Mouse (Mus musculus): ENCODE measurements around the gene Tnpo2. TPM values are rescaled to one million over a fixed set of nuclear protein-coding genes. Genes with fewer than 3 reads are reported as not detected.

Gene Tnpo2
- total and polyA plus RNA-seq, 3 experiments, result 29.2 to 86.8 (median 62.3) TPM

- TF ChIP-seq ZC3H11A (IDR thresholded peaks at IDR 0.05; ENCODE audit: low read depth, low read length) (peak; percentile 68), RAD21 (IDR thresholded peaks at IDR 0.05; ENCODE audit: low read depth, low read length) (peak; percentile 88), GATA1 (IDR thresholded peaks at IDR 0.05; ENCODE audit: low read depth, low read length) (no peak), CTCF (IDR thresholded peaks at IDR 0.05 in 2 of 3, conservative IDR thresholded peaks at IDR 0.05 in 1 of 3; ENCODE audit: control insufficient read depth in 1 of 3, insufficient read depth in 1 of 3, low read depth in 2 of 3, low read length in 3 of 3, poor library complexity in 1 of 3, severe bottlenecking in 1 of 3) (peak; percentile 81 to 96 (median 91)), CHD1 (IDR thresholded peaks at IDR 0.05; ENCODE audit: low read depth, low read length) (no peak; the same call in 1 of the 2 replicates), TAL1 (IDR thresholded peaks at IDR 0.05; ENCODE audit: low read length) (no peak)
Observed at GRCm38 (mm10) chr8:84990349-84990748, 46.4 kb upstream of the Tnpo2 start, which contains the start of gene Hook2 (continued).

DNA sequence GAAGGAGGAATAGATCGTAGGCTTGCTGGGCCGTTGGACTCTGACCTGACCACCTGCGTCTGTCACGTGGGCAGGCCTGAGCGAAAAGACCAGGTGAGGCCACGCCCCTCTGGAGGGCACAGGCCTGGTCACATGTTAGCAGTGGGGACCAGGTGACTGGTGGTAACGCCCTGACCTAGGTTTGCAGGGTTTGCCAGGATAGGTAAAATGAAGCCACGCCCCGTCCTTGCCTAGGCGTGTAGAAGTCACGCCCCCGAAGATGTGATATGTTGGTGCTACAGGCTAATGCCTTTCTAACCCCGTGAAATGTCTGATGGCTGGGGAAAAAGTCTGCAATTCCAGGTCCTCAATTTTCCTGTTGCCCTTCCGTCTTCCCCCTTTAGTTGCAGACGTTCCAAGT is 45.9 kb upstream of the Tnpo2 start:
- H3K27ac ChIP-seq (ENCODE audit: control insufficient read depth, low read depth, low read length), result no peak overlapping the region; the same call in 1 of the 2 replicates
- no peaks in the 10 kb centered on the region; the same call in 1 of the 2 replicates for H3K79me2 ChIP-seq (ENCODE audit: control insufficient read depth, insufficient read depth, low read length, poor library complexity)
- no peak for DNase-seq (ENCODE audit: low read depth, low spot score)
- peak overlapping the region; percentile 75 to 81 for H3K4me3 ChIP-seq (ENCODE audit: control insufficient read depth in 1 of 2, insufficient read depth in 1 of 2, low read depth in 2 of 2, low read length in 2 of 2)
- no peaks in the 10 kb centered on the region for H3K27me3 ChIP-seq (ENCODE audit: control insufficient read depth in 1 of 2, insufficient read depth in 2 of 2, low read length in 2 of 2)
- peaks cover 0 to 21% of the 10 kb centered on the region in 2 experiments; a peak in 3 of 4 replicates for H3K4me1 ChIP-seq (ENCODE audit: control insufficient read depth in 1 of 2, insufficient read depth in 2 of 2, low read length in 2 of 2)
- H3K9me3 ChIP-seq (replicated peaks; ENCODE audit: insufficient read depth, low read length), result no peaks in the 10 kb centered on the region
- H3K9ac ChIP-seq (ENCODE audit: control insufficient read depth, low read depth, low read length, poor library complexity, severe bottlenecking), result peak overlapping the region; percentile 80
- H3K36me3 ChIP-seq (ENCODE audit: control insufficient read depth in 1 of 2, insufficient read depth in 2 of 2, low read length in 2 of 2), result peaks cover 0 to 9% of the 10 kb centered on the region in 2 experiments; a peak in 2 of 4 replicates
- no peak for TF ChIP-seq RCOR1 (IDR thresholded peaks at IDR 0.05; ENCODE audit: low read depth, low read length)
- TF ChIP-seq ZC3H11A (IDR thresholded peaks at IDR 0.05; ENCODE audit: low read depth, low read length), result no peak
- TF ChIP-seq NRF1 (IDR thresholded peaks at IDR 0.05; ENCODE audit: insufficient read depth, low read depth, low read length, poor library complexity, severe bottlenecking), result no peak
- no peak for TF ChIP-seq ZNF384 (IDR thresholded peaks at IDR 0.05; ENCODE audit: low read depth, low read length)
- no peak for TF ChIP-seq NELFE (IDR thresholded peaks at IDR 0.05; ENCODE audit: low read depth, low read length)
- no peak for TF ChIP-seq JUND (IDR thresholded peaks at IDR 0.05; ENCODE audit: low read depth, low read length)
- no peak for TF ChIP-seq TBP (IDR thresholded peaks at IDR 0.05; ENCODE audit: low read depth, low read length)
- no peak for TF ChIP-seq CHD1 (IDR thresholded peaks at IDR 0.05; ENCODE audit: low read depth, low read length)
- TF ChIP-seq CHD2 (IDR thresholded peaks at IDR 0.05; ENCODE audit: low read length), result no peak
- no peak for TF ChIP-seq SMC3 (IDR thresholded peaks at IDR 0.05; ENCODE audit: low read depth, low read length)
- TF ChIP-seq POLR2AphosphoS5 (IDR thresholded peaks at IDR 0.05; ENCODE audit: borderline replicate concordance, low read depth, low read length), result no peak
- TF ChIP-seq BHLHE40 (IDR thresholded peaks at IDR 0.05; ENCODE audit: borderline replicate concordance, low read depth, low read length), result no peak
- TF ChIP-seq E2F4 (IDR thresholded peaks at IDR 0.05; ENCODE audit: borderline replicate concordance, low read depth, low read length), result no peak
- TF ChIP-seq MYC (IDR thresholded peaks at IDR 0.05; ENCODE audit: low read depth, low read length), result no peak
- TF ChIP-seq ZKSCAN1 (IDR thresholded peaks at IDR 0.05; ENCODE audit: low read depth, low read length), result no peak
- TF ChIP-seq UBTF (IDR thresholded peaks at IDR 0.05; ENCODE audit: borderline replicate concordance, insufficient read depth, low read depth, low read length), result no peak
- TF ChIP-seq GATA1 (IDR thresholded peaks at IDR 0.05; ENCODE audit: low read depth, low read length), result no peak
- 0 out of 2 replicates have a peak, but pooled peaks have one; percentile 4 for TF ChIP-seq USF1 (IDR thresholded peaks at IDR 0.05; ENCODE audit: low read depth, low read length)
- no peak for TF ChIP-seq MAFK (IDR thresholded peaks at IDR 0.05; ENCODE audit: borderline replicate concordance, low read depth, low read length)
- TF ChIP-seq ZMIZ1 (IDR thresholded peaks at IDR 0.05; ENCODE audit: low read depth, low read length), result 0 out of 2 replicates have a peak, but pooled peaks have one; percentile 4
- no peak for TF ChIP-seq GABPA (IDR thresholded peaks at IDR 0.05; ENCODE audit: low read depth, low read length)
- TF ChIP-seq MXI1 (IDR thresholded peaks at IDR 0.05; ENCODE audit: low read depth, low read length), result 0 out of 2 replicates have a peak, but pooled peaks have one; percentile 16
- no peak for TF ChIP-seq ETS1 (IDR thresholded peaks at IDR 0.05; ENCODE audit: low read depth, low read length)
- no peak for TF ChIP-seq RAD21 (IDR thresholded peaks at IDR 0.05; ENCODE audit: low read depth, low read length)
